Mouse (Mus musculus): Measurements from ENCODE around the gene Cpt1a.

Cpt1a gene

GRCm38 (mm10) chr19:3365089-3365488 lies 43.0 kb downstream of the Cpt1a start:
- no peak for DNase-seq (ENCODE audit: low spot score)

- no peak for DNase-seq (ENCODE audit: low spot score)
These were observed 46.1 kb downstream of the Cpt1a start for GRCm38 (mm10) chr19:3368276-3368675.

- DNase-seq (ENCODE audit: low spot score) = no peak
These were observed 51.2 kb downstream of the Cpt1a start for GRCm38 (mm10) chr19:3373380-3373779.

GRCm38 (mm10) chr19:3374028-3374427 lies 51.9 kb downstream of the Cpt1a start:
- no peak for DNase-seq (ENCODE audit: low spot score)

- no peak for DNase-seq (ENCODE audit: low spot score)
These were observed 53.9 kb downstream of the Cpt1a start for GRCm38 (mm10) chr19:3375945-3376495.

GRCm38 (mm10) chr19:3376966-3377715 lies 55.0 kb downstream of the Cpt1a start:
- DNase-seq (ENCODE audit: low spot score) = no peak

- DNase-seq (ENCODE audit: low spot score) = no peak
These were observed 56.5 kb downstream of the Cpt1a start for GRCm38 (mm10) chr19:3378614-3379013.

GRCm38 (mm10) chr19:3388061-3388460 lies 65.9 kb downstream of the Cpt1a start:
- DNase-seq (ENCODE audit: low spot score) = no peak

GRCm38 (mm10) chr19:3388629-3389057 lies 66.5 kb downstream of the Cpt1a start, which contains the start of gene Tesmin:
Tesmin (plus strand) TSS chr19:3388857.
- peak; percentile 95 for DNase-seq (ENCODE audit: low spot score)

GRCm38 (mm10) chr19:3389089-3389488 lies 67.0 kb downstream of the Cpt1a start:
- DNase-seq (ENCODE audit: low spot score) = peak; percentile 88

GRCm38 (mm10) chr19:3392384-3392783 lies 70.2 kb downstream of the Cpt1a start:
- no peak for DNase-seq (ENCODE audit: low spot score)

- peak; percentile 50 for DNase-seq (ENCODE audit: low spot score)
These were observed 72.1 kb downstream of the Cpt1a start for GRCm38 (mm10) chr19:3394216-3394615.

GRCm38 (mm10) chr19:3400057-3400456 lies 77.9 kb downstream of the Cpt1a start:
- no peak for DNase-seq (ENCODE audit: low spot score)

- no peak for DNase-seq (ENCODE audit: low spot score)
These were observed 79.4 kb downstream of the Cpt1a start for GRCm38 (mm10) chr19:3401504-3401903.

GRCm38 (mm10) chr19:3401943-3402342 lies 79.8 kb downstream of the Cpt1a start:
- DNase-seq (ENCODE audit: low spot score) = peak; percentile 32

GRCm38 (mm10) chr19:3402390-3402789 lies 80.3 kb downstream of the Cpt1a start:
- DNase-seq (ENCODE audit: low spot score) = no peak

GRCm38 (mm10) chr19:3404030-3404429 lies 81.9 kb downstream of the Cpt1a start:
- DNase-seq (ENCODE audit: low spot score) = no peak

- no peak for DNase-seq (ENCODE audit: low spot score)
These were observed 83.6 kb downstream of the Cpt1a start for GRCm38 (mm10) chr19:3405531-3406281.

- DNase-seq (ENCODE audit: low spot score) = peak; percentile 66
These were observed 92.2 kb downstream of the Cpt1a start, which contains the start of gene Gal for GRCm38 (mm10) chr19:3414268-3414733. Gal (minus strand) TSS chr19:3414544.

GRCm38 (mm10) chr19:3419251-3419650 lies 97.1 kb downstream of the Cpt1a start:
- DNase-seq (ENCODE audit: low spot score) = peak; percentile 35

GRCm38 (mm10) chr19:3422488-3422887 lies 100.4 kb downstream of the Cpt1a start:
- peak; percentile 55 for DNase-seq (ENCODE audit: low spot score)

GRCm38 (mm10) chr19:3422981-3423380 lies 100.8 kb downstream of the Cpt1a start:
- no peak for DNase-seq (ENCODE audit: low spot score)

- no peak for DNase-seq (ENCODE audit: low spot score)
These were observed 102.1 kb downstream of the Cpt1a start for GRCm38 (mm10) chr19:3424214-3424613.
